ENCODE assay signal across 7 mouse cellular contexts in the genomic region with DNA sequence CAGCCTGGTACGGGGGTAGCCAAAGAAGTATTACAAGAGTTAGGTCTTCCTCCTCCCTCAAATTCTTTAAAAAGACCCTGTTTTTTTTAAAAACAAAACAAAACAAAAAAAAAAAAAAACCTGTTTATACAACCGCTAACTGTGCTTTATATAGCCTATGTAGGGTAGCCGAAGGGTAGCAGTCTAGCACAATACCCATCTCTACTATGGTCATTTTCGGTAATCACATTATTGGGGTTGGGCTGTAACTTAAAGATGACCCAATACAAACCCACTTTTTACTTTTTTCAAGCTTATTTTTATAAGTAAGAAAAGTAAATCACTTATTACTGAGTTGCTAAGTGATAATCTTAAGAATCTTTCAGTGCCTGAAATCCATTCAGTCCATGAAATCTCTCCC. TPM values are rescaled to one million over a fixed set of nuclear protein-coding genes. Genes with fewer than 3 reads are reported as not detected.
DNase-seq lines count a peak whose midpoint lies in the region; ATAC-seq lines count a peak whose summit lies in the region.

No protein-coding gene starts in this region.

- peak overlapping the region; percentile 99 for H3K4me3 ChIP-seq in megakaryocyte, embryonic 14.5 days (replicated peaks)
- H3K4me3 ChIP-seq in forebrain, embryonic 15.5 days: peak overlapping the region; percentile 82
- H3K4me3 ChIP-seq in liver, embryonic 13.5 days (replicated peaks): peak overlapping the region; percentile 73

- no peaks in the 10 kb centered on the region for H3K9me3 ChIP-seq in megakaryocyte, embryonic 14.5 days
- no peaks in the 10 kb centered on the region for H3K9me3 ChIP-seq in forebrain, embryonic 15.5 days
- no peaks in the 10 kb centered on the region for H3K9me3 ChIP-seq in liver, embryonic 13.5 days (replicated peaks)

- ATAC-seq in megakaryocyte, adult 5-6 weeks (ENCODE audit: poor library complexity, severe bottlenecking): no peak
- ATAC-seq in forebrain, embryonic 15.5 days (replicated peaks): no peak
- ATAC-seq in liver, embryonic 13.5 days (ENCODE audit: low read depth): no peak
- ATAC-seq in granulocyte monocyte progenitor cell, adult 5-6 weeks (replicated peaks; ENCODE audit: poor library complexity, severe bottlenecking): no peak

- H3K4me2 ChIP-seq in forebrain, embryonic 15.5 days (replicated peaks): peak overlapping the region; percentile 68
- H3K4me2 ChIP-seq in liver, embryonic 13.5 days: peak overlapping the region; percentile 79

- H3K4me1 ChIP-seq in megakaryocyte, embryonic 14.5 days: peaks cover 6% of the 10 kb centered on the region; the same call in 1 of the 2 replicates
- H3K4me1 ChIP-seq in forebrain, embryonic 15.5 days: peaks cover 11% of the 10 kb centered on the region
- peaks cover 13% of the 10 kb centered on the region for H3K4me1 ChIP-seq in liver, embryonic 13.5 days (replicated peaks)

- H3K36me3 ChIP-seq in megakaryocyte, embryonic 14.5 days (replicated peaks; ENCODE audit: low read length): peaks cover 5% of the 10 kb centered on the region
- H3K36me3 ChIP-seq in forebrain, embryonic 15.5 days: no peaks in the 10 kb centered on the region
- H3K36me3 ChIP-seq in liver, embryonic 13.5 days: no peaks in the 10 kb centered on the region

- H3K27ac ChIP-seq in forebrain, embryonic 15.5 days (replicated peaks): no peak overlapping the region
- H3K27ac ChIP-seq in liver, embryonic 13.5 days: no peak overlapping the region

- DNase-seq in liver, embryonic 13.5 days: no peak
- DNase-seq in thymus, adult 18-20 months: no peak
- DNase-seq in right cerebral cortex, postnatal 10 days (ENCODE audit: low spot score in 2 of 2): no peak

- H3K9ac ChIP-seq in forebrain, embryonic 15.5 days (replicated peaks): 0 out of 2 replicates have a peak overlapping the region, but pooled peaks have one; percentile 87
- H3K9ac ChIP-seq in liver, embryonic 13.5 days: peak overlapping the region; percentile 77; the same call in 1 of the 2 replicates

- WGBS in forebrain, embryonic 15.5 days: 40% methylated on average over 4 of the region's 4 CpGs
- 41% methylated on average over 4 of the region's 4 CpGs for WGBS in liver, embryonic 13.5 days (ENCODE audit: insufficient replicate concordance)

- H3K27me3 ChIP-seq in megakaryocyte, embryonic 14.5 days (replicated peaks): no peaks in the 10 kb centered on the region
- no peaks in the 10 kb centered on the region for H3K27me3 ChIP-seq in forebrain, embryonic 15.5 days
- no peaks in the 10 kb centered on the region for H3K27me3 ChIP-seq in liver, embryonic 13.5 days

RNA-seq across cellular contexts. Expression of a gene that starts 0.7 kb away (rescaled TPM):
- 0.47 TPM in 1 of 2 replicates, not detected in the other for polyA plus RNA-seq in megakaryocyte, embryonic 14.5 days (2012; ENCODE audit: insufficient read depth, low replicate concordance)
- total RNA-seq in megakaryocyte, adult 5-6 weeks (2015): 2.1 and 11.8 TPM in 2 replicates
- total RNA-seq in megakaryocyte, adult 5-6 weeks (2017): 1.4 and 1.6 TPM in 2 replicates
- 20.8 and 22.5 TPM in 2 replicates for polyA plus RNA-seq in forebrain, embryonic 15.5 days (2015; fragmentation: Nextera tagmentation; extraction: Ambion mirVana)
- polyA plus RNA-seq in liver, embryonic 13.5 days (2015; fragmentation: Nextera tagmentation; extraction: Ambion mirVana): 5.7 and 6.7 TPM in 2 replicates
- 4.3 and 12.7 TPM in 2 replicates for total RNA-seq in granulocyte monocyte progenitor cell, adult 5-6 weeks (2014; fragmentation: Nextera tagmentation)
- 8.7 and 17.3 TPM in 2 replicates for total RNA-seq in granulocyte monocyte progenitor cell, adult 5-6 weeks (2017)
